Mouse (Mus musculus): ENCODE measurements around the gene Mapk10.

GRCm38 (mm10) chr5:102892226-102892625 lies 318.9 kb downstream of the Mapk10 start:
- no peak for TF ChIP-seq CTCF (IDR thresholded peaks at IDR 0.05; ENCODE audit: low read depth)
- no peak for TF ChIP-seq EP300 (IDR thresholded peaks at IDR 0.05; ENCODE audit: low read depth)

Data from heart, postnatal 0 days (tissue).